Mouse (Mus musculus) ES-Bruce4 (cell line): Measurements from ENCODE around the gene Sgsh. TPM values are rescaled to one million over a fixed set of nuclear protein-coding genes. Genes with fewer than 3 reads are reported as not detected.
A peak's percentile ranks its signal among the peaks of the same experiment; 100 is the strongest.

Experiments
- H3K27ac ChIP-seq: 2 replicates; pipeline ENCODE4 v1.5.1; 2012; ENCODE audit warnings: low read length, inconsistent platforms; ENCODE audit not compliant: insufficient read depth
- H3K27me3 ChIP-seq: 2 replicates; pipeline ENCODE4 v1.6.1; 2012; ENCODE audit warnings: mild to moderate bottlenecking, low read length, inconsistent platforms; ENCODE audit not compliant: control insufficient read depth, poor library complexity, insufficient read depth, severe bottlenecking
- H3K36me3 ChIP-seq: 2 replicates; pipeline ENCODE4 v1.6.1; 2012; ENCODE audit warnings: inconsistent platforms, mild to moderate bottlenecking, low read length, moderate library complexity; ENCODE audit not compliant: control insufficient read depth, poor library complexity, insufficient read depth, severe bottlenecking
- H3K4me1 ChIP-seq: one replicate; pipeline ENCODE4 v1.8.1; 2011; ENCODE audit warnings: low read length; ENCODE audit not compliant: control insufficient read depth, insufficient read depth
- H3K4me3 ChIP-seq: 2 replicates; pipeline ENCODE4 v1.5.1; 2011; ENCODE audit warnings: low read depth, mild to moderate bottlenecking, low read length
- H3K9ac ChIP-seq: 2 replicates; pipeline ENCODE4 v1.6.1; 2012; ENCODE audit warnings: low read depth, mild to moderate bottlenecking, inconsistent platforms; ENCODE audit not compliant: poor library complexity, severe bottlenecking
- H3K9me3 ChIP-seq: replicated peaks from 2 replicates; pipeline ENCODE4 v1.6.1; 2012; ENCODE audit warnings: mild to moderate bottlenecking, low read length, inconsistent platforms; ENCODE audit not compliant: control insufficient read depth, poor library complexity, insufficient read depth, severe bottlenecking
- CTCF ChIP-seq: IDR thresholded peaks from one replicate; pipeline ENCODE4 v1.8.1; 2011; ENCODE audit warnings: low read depth, low read length
- EP300 ChIP-seq: IDR thresholded peaks from 2 replicates; pipeline ENCODE4 v1.6.1; 2011; ENCODE audit warnings: low read depth, low read length; ENCODE audit not compliant: insufficient read depth
- POLR2A ChIP-seq: IDR thresholded peaks from one replicate; pipeline ENCODE4 v1.8.1; 2011; ENCODE audit warnings: low read length; ENCODE audit not compliant: insufficient read depth
- polyA plus RNA-seq: library from polyadenylated mRNA; stranded (reverse); fragments of >200 nt; gene quantifications from 2 replicates; pipeline ENCODE4 v1.2.4, GENCODE M21; 2011; ENCODE audit warnings: low read depth; ENCODE audit not compliant: missing spikeins, insufficient read depth, insufficient read length

Sgsh gene
- polyA plus RNA-seq, 1 experiment: 3.3 TPM

GRCm38 (mm10) chr11:119330592-119330991, 24.7 kb downstream of the Sgsh start:
- no peaks in the 10 kb centered on the region for H3K9me3 ChIP-seq
- TF ChIP-seq EP300 (no peak), CTCF (no peak), POLR2A (no peak)
- no peak overlapping the region for H3K4me3 ChIP-seq
- no peaks in the 10 kb centered on the region for H3K4me1 ChIP-seq
- no peaks in the 10 kb centered on the region for H3K36me3 ChIP-seq
- H3K27me3 ChIP-seq: no peaks in the 10 kb centered on the region
- H3K9ac ChIP-seq: no peak overlapping the region
- no peak overlapping the region for H3K27ac ChIP-seq

- Histone ChIP-seq H3K36me3 (no peaks in the 10 kb centered on the region), H3K4me1 (no peaks in the 10 kb centered on the region), H3K27me3 (no peaks in the 10 kb centered on the region), H3K4me3 (no peak overlapping the region), H3K27ac (no peak overlapping the region), H3K9ac (no peak overlapping the region), H3K9me3 (peaks cover 3% of the 10 kb centered on the region; the same call in 1 of the 2 replicates)
- TF ChIP-seq CTCF (peak; percentile 28), POLR2A (no peak)
Observed at GRCm38 (mm10) chr11:119325068-119325467, 30.3 kb downstream of the Sgsh start.

GRCm38 (mm10) chr11:119322521-119322920, 32.8 kb downstream of the Sgsh start:
- Histone ChIP-seq H3K27ac (no peak overlapping the region), H3K9ac (no peak overlapping the region), H3K27me3 (no peaks in the 10 kb centered on the region), H3K9me3 (peaks cover 3% of the 10 kb centered on the region; the same call in 1 of the 2 replicates), H3K4me3 (no peak overlapping the region), H3K36me3 (no peaks in the 10 kb centered on the region), H3K4me1 (no peaks in the 10 kb centered on the region)
- TF ChIP-seq POLR2A (no peak), EP300 (no peak), CTCF (no peak)

- Histone ChIP-seq H3K36me3 (no peaks in the 10 kb centered on the region), H3K9ac (no peak overlapping the region), H3K4me1 (no peaks in the 10 kb centered on the region), H3K9me3 (no peaks in the 10 kb centered on the region), H3K27ac (no peak overlapping the region), H3K4me3 (no peak overlapping the region), H3K27me3 (no peaks in the 10 kb centered on the region)
- TF ChIP-seq POLR2A (no peak), EP300 (no peak), CTCF (no peak)
Observed at GRCm38 (mm10) chr11:119316720-119317119, 38.6 kb downstream of the Sgsh start.

- Histone ChIP-seq H3K9ac (no peak overlapping the region), H3K4me1 (no peaks in the 10 kb centered on the region), H3K27me3 (no peaks in the 10 kb centered on the region), H3K36me3 (no peaks in the 10 kb centered on the region), H3K27ac (no peak overlapping the region), H3K4me3 (no peak overlapping the region), H3K9me3 (no peaks in the 10 kb centered on the region)
- TF ChIP-seq CTCF: no peak
Observed at GRCm38 (mm10) chr11:119314252-119314936, 40.9 kb downstream of the Sgsh start.

- no peak overlapping the region for H3K4me3 ChIP-seq
- TF ChIP-seq POLR2A (no peak), EP300 (no peak), CTCF (no peak)
- no peaks in the 10 kb centered on the region for H3K9me3 ChIP-seq
- H3K27ac ChIP-seq: no peak overlapping the region
- H3K27me3 ChIP-seq: no peaks in the 10 kb centered on the region
- H3K4me1 ChIP-seq: no peaks in the 10 kb centered on the region
- no peak overlapping the region for H3K9ac ChIP-seq
- no peaks in the 10 kb centered on the region for H3K36me3 ChIP-seq
Observed at GRCm38 (mm10) chr11:119310621-119311020, 44.7 kb downstream of the Sgsh start.
